Mouse (Mus musculus): ENCODE results near the gene Rpl9-ps1.

DNA sequence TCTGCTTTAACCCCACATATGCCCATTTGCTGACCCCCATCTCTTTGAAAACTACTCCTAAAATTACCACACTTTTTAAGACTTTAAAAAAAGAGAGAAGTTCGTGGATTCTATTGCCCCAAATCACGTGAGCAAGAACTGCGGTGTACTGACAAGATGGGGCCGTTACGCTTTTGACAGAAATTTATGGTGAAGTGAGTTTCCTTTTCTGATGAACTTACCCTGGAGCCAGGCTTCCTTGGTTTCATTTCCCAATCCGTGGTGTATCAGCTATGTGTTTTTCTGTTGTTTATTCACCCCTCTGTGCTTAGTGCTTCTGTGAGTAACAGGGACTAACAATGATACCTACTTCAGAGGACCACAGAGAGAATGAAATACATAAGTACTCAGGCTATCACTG lies 13.4 kb upstream of the Rpl9-ps1 start:
- TF ChIP-seq ZC3H11A (IDR thresholded peaks at IDR 0.05; ENCODE audit: borderline replicate concordance, low read depth, low read length) (no peak), HCFC1 (IDR thresholded peaks at IDR 0.05; ENCODE audit: borderline replicate concordance, insufficient read depth, low read length) (no peak)
